Mouse (Mus musculus): ENCODE results near the gene Clcnka. TPM values are rescaled to one million over a fixed set of nuclear protein-coding genes. Genes with fewer than 3 reads are reported as not detected.

The Clcnka gene
- polyA plus RNA-seq, 1 experiment from 2014 or later: 0.19 TPM

DNA sequence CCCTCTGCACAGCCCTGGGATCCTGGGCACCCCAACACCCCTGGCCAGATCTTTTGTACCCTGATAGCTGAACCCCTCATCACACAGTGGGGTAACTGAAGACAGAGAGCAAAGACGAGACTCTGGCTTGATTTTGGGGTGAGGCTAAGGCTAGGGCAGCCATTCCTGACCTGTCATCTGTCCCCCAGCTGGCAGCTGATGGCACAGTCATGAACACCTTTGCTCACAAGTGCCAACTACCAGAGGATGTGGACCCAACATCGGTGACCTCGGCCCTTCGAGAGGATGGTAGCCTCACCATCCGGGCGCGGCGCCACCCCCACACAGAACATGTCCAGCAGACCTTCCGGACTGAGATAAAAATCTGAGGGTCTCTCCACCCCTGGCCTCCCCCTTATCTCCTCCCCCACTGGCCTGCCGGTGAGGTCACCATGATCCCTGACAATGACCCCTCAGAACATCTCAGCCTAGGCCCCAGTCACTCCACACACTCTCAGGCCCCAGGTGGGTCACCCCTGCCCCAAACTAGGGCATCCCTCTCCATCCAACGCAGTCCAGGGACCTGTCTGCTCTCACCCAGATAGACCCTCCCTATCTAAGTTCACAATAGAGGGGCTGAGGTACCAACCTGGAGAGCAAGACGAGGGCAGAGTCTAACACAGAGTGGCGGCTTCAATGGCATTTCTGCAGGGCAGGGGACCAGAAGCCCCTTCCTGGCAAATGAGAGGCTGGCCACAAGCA is 25.3 kb upstream of the Clcnka start:
- Histone ChIP-seq H3K9ac (ENCODE audit: low read depth, low read length) (no peak overlapping the region), H3K36me3 (ENCODE audit: control insufficient read depth, insufficient read depth, low read length) (no peaks in the 10 kb centered on the region), H3K4me3 (ENCODE audit: low read depth, low read length) (no peak overlapping the region), H3K27me3 (replicated peaks; ENCODE audit: control insufficient read depth, insufficient read depth, low read length) (peaks cover 21% of the 10 kb centered on the region), H3K4me1 (replicated peaks; ENCODE audit: control insufficient read depth, insufficient read depth, low read length) (peaks cover 15% of the 10 kb centered on the region), H3K9me3 (ENCODE audit: control insufficient read depth, low read length) (no peaks in the 10 kb centered on the region), H3K27ac (ENCODE audit: low read depth, low read length) (no peak overlapping the region), H3K4me2 (no peak overlapping the region)
- DNase-seq (ENCODE audit: low spot score) (no peak), ATAC-seq (replicated peaks; ENCODE audit: low FRiP score) (no peak)
- WGBS: 78% methylated on average over 13 of the region's 13 CpGs

DNA sequence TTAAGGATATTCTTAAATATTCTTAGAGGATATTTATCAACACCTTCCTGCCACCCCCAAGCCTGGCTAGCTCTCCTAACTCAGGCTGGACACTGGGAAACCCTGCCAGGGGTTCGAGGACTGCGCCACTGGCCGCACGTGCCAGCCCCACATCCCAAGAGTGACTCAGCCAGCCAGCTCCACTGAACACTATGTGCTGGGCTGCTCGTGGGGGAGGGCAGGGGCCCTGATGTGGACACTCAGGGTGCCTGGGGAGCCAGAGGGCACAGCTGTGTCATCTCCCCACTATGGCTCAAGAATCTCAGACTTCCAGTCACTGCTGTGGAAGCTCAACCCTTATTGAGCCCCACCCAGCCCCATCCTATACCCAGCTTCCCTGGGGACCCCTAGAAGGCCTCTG is 24.8 kb upstream of the Clcnka start:
- H3K36me3 ChIP-seq (ENCODE audit: control insufficient read depth, insufficient read depth, low read length): no peaks in the 10 kb centered on the region
- H3K4me2 ChIP-seq: no peak overlapping the region
- DNase-seq (ENCODE audit: low spot score): no peak
- no peaks in the 10 kb centered on the region for H3K9me3 ChIP-seq (ENCODE audit: control insufficient read depth, low read length)
- H3K4me3 ChIP-seq (ENCODE audit: low read depth, low read length): no peak overlapping the region
- H3K27ac ChIP-seq (ENCODE audit: low read depth, low read length): no peak overlapping the region
- peaks cover 15% of the 10 kb centered on the region for H3K4me1 ChIP-seq (replicated peaks; ENCODE audit: control insufficient read depth, insufficient read depth, low read length)
- no peak for ATAC-seq (replicated peaks; ENCODE audit: low FRiP score)
- 80% methylated on average over 5 of the region's 5 CpGs for WGBS
- peaks cover 21% of the 10 kb centered on the region for H3K27me3 ChIP-seq (replicated peaks; ENCODE audit: control insufficient read depth, insufficient read depth, low read length)
- no peak overlapping the region for H3K9ac ChIP-seq (ENCODE audit: low read depth, low read length)

DNA sequence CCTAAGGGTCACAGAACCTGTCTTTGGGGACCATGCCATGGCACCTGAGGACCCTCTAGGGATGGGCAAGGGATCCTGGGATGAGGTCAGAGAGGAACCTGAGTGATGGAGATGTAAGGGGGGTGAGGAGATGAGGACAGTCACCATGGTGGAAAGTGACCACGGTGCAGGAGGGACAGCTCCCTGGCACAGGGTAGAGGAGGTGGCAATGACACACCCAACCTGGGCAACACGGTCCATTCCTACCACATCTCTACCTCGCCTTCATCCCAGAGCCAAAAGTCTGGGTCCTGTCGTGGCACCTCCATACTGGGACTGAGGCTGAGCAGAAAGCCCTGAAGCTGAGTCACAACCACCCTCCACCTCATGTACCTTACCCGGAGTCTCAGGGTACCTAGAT is 24.3 kb upstream of the Clcnka start:
- H3K36me3 ChIP-seq (ENCODE audit: control insufficient read depth, insufficient read depth, low read length): no peaks in the 10 kb centered on the region
- peaks cover 15% of the 10 kb centered on the region for H3K4me1 ChIP-seq (replicated peaks; ENCODE audit: control insufficient read depth, insufficient read depth, low read length)
- H3K4me2 ChIP-seq: no peak overlapping the region
- H3K9ac ChIP-seq (ENCODE audit: low read depth, low read length): no peak overlapping the region
- H3K27ac ChIP-seq (ENCODE audit: low read depth, low read length): no peak overlapping the region
- peaks cover 21% of the 10 kb centered on the region for H3K27me3 ChIP-seq (replicated peaks; ENCODE audit: control insufficient read depth, insufficient read depth, low read length)
- WGBS: 75% methylated on average over 5 of the region's 5 CpGs
- no peak overlapping the region for H3K4me3 ChIP-seq (ENCODE audit: low read depth, low read length)
- ATAC-seq (replicated peaks; ENCODE audit: low FRiP score) (no peak), DNase-seq (ENCODE audit: low spot score) (no peak)
- H3K9me3 ChIP-seq (ENCODE audit: control insufficient read depth, low read length): no peaks in the 10 kb centered on the region

DNA sequence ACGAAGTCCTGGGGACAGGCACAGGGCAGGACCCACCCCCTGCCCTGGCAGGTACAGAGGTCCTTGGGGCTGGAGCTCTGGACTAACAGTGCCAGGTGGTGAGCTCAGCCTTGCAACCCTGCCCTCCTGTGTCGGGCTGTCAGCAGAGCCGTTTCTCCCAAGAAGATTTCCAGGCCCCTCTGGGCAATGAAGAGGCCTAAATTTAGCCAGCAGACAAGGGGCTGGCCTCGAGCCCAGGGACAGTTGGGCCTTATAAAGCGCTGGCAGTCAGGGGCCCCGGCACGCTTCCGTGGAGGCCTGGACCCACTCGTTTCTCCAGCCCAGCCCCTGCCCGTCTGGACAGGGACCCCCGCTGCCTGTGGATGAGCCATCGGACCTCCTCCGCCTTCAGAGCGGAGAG is 22.9 kb upstream of the Clcnka start:
- ATAC-seq (replicated peaks; ENCODE audit: low FRiP score): no peak
- no peaks in the 10 kb centered on the region for H3K36me3 ChIP-seq (ENCODE audit: control insufficient read depth, insufficient read depth, low read length)
- 64% methylated on average over 14 of the region's 14 CpGs for WGBS
- no peak overlapping the region for H3K9ac ChIP-seq (ENCODE audit: low read depth, low read length)
- no peaks in the 10 kb centered on the region for H3K9me3 ChIP-seq (ENCODE audit: control insufficient read depth, low read length)
- H3K27ac ChIP-seq (ENCODE audit: low read depth, low read length): no peak overlapping the region
- no peak for DNase-seq (ENCODE audit: low spot score)
- no peak overlapping the region for H3K4me2 ChIP-seq
- peaks cover 22% of the 10 kb centered on the region for H3K27me3 ChIP-seq (replicated peaks; ENCODE audit: control insufficient read depth, insufficient read depth, low read length)
- H3K4me1 ChIP-seq (replicated peaks; ENCODE audit: control insufficient read depth, insufficient read depth, low read length): peaks cover 15% of the 10 kb centered on the region
- H3K4me3 ChIP-seq (ENCODE audit: low read depth, low read length): no peak overlapping the region

DNA sequence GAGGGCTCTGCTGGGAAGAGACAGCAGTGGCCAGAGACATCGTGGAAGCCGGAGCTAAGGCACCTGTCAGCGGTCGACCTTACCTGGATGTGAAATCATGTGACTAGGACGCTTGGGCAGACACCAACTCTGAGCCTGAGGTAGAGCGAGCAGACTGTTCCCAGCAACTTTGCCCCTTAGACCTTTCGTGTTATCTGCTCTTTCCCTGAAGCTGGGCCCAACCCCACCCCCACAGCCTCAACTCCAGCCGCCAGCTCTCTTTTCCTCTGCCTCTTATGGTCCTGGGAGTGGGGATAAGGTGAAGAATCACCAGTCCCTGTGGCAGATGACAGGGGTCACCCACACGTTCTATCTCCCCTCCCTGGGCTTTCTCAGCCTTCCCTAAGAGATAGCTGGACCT is 22.4 kb upstream of the Clcnka start:
- Histone ChIP-seq H3K27me3 (replicated peaks; ENCODE audit: control insufficient read depth, insufficient read depth, low read length) (peaks cover 19% of the 10 kb centered on the region), H3K36me3 (ENCODE audit: control insufficient read depth, insufficient read depth, low read length) (no peaks in the 10 kb centered on the region), H3K4me3 (ENCODE audit: low read depth, low read length) (no peak overlapping the region), H3K9ac (ENCODE audit: low read depth, low read length) (no peak overlapping the region), H3K9me3 (ENCODE audit: control insufficient read depth, low read length) (no peaks in the 10 kb centered on the region), H3K4me1 (replicated peaks; ENCODE audit: control insufficient read depth, insufficient read depth, low read length) (peaks cover 15% of the 10 kb centered on the region), H3K4me2 (no peak overlapping the region), H3K27ac (ENCODE audit: low read depth, low read length) (no peak overlapping the region)
- ATAC-seq (replicated peaks; ENCODE audit: low FRiP score) (no peak), DNase-seq (ENCODE audit: low spot score) (no peak)
- 41% methylated on average over 9 of the region's 9 CpGs for WGBS

DNA sequence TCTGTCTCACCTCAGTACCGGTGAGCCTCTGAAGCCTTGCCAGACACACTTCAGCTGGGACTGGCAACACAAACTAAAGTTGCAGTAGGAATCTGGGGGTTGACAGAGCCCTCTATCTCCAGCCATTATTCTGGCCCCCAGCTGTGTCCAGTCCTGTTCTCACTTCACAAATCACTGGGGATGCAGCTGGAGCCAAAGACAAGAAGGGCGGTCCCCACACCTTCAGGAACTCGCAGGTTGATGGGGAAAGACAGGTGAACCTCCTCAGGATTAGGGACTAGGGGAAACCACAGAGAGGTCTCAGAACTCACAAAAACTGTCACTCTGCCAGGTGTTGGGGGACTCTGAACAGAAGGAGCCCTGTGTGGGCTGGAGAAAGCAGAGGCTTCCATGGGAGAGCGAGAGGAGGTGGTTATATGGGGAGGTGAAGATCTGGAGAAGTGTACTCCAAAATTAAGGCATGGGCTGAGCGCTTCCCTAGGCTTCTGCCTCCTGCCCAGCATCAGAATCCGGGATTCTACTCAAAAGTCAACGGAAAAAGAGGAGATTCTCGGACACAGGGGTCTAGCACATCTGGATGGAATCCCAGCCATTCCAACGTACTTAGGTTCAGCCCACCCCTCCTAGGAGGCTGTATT is 21.8 kb upstream of the Clcnka start, which contains the start of gene Hspb7:
TSS of gene Hspb7 (plus strand) at position 588 of the 638 bp plus-strand sequence.
- peaks cover 15% of the 10 kb centered on the region for H3K4me1 ChIP-seq (replicated peaks; ENCODE audit: control insufficient read depth, insufficient read depth, low read length)
- H3K9ac ChIP-seq (ENCODE audit: low read depth, low read length): no peak within 1 kb of the TSS

DNA sequence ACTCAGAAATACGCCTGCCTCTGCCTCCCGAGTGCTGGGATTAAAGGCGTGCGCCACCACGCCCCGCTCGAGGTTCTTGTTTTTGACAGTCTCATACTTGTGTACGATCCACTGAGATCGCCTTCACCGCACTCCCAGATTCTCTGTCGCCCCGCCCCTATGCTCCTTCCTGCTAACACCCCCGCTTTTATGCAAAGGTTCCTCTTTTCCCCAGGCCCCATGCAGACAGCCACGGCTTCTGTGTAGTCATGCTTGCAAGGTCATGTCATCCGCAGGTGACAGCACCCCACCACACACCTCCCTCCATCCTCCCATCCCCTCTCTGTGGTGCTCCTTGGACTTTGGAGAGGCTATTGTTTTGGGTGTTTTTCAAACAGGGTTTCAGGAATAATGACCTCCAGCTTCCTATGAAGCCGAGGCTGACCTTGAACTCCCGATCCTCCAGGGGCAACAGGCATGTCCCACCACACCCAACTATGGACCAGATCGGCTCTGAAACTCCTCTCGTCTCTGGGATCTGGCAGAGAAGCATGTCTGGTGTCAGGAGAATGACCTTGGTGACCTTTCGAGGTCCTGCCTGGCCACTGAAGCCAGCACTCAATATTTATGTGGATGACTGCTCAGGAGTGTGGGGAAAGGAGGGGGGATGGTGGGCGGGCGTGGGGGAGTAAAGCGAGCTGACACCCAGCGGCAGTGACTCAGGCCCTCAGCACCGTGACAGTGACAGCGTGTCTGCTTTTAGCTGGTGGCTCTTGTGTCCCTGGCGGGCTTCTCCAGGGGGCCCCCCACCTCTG is 21.1 kb upstream of the Clcnka start:
- Histone ChIP-seq H3K9ac (ENCODE audit: low read depth, low read length) (no peak overlapping the region), H3K27ac (ENCODE audit: low read depth, low read length) (no peak overlapping the region), H3K36me3 (ENCODE audit: control insufficient read depth, insufficient read depth, low read length) (no peaks in the 10 kb centered on the region), H3K4me3 (ENCODE audit: low read depth, low read length) (no peak overlapping the region), H3K27me3 (replicated peaks; ENCODE audit: control insufficient read depth, insufficient read depth, low read length) (peaks cover 8% of the 10 kb centered on the region), H3K4me2 (no peak overlapping the region), H3K4me1 (replicated peaks; ENCODE audit: control insufficient read depth, insufficient read depth, low read length) (peaks cover 15% of the 10 kb centered on the region), H3K9me3 (ENCODE audit: control insufficient read depth, low read length) (no peaks in the 10 kb centered on the region)
- 38% methylated on average over 27 of the region's 27 CpGs for WGBS
- ATAC-seq (replicated peaks; ENCODE audit: low FRiP score) (no peak), DNase-seq (ENCODE audit: low spot score) (no peak)

More for the DNA sequence above, 21.8 kb upstream of the Clcnka start, which contains the start of gene Hspb7:
- Histone ChIP-seq H3K4me3 (ENCODE audit: low read depth, low read length) (no peak within 1 kb of the TSS), H3K36me3 (ENCODE audit: control insufficient read depth, insufficient read depth, low read length) (no peaks in the 10 kb centered on the region), H3K4me2 (no peak within 1 kb of the TSS), H3K9me3 (ENCODE audit: control insufficient read depth, low read length) (no peaks in the 10 kb centered on the region), H3K27ac (ENCODE audit: low read depth, low read length) (no peak within 1 kb of the TSS), H3K27me3 (replicated peaks; ENCODE audit: control insufficient read depth, insufficient read depth, low read length) (peaks cover 13% of the 10 kb centered on the region)
- ATAC-seq (replicated peaks; ENCODE audit: low FRiP score) (no peak), DNase-seq (ENCODE audit: low spot score) (no peak)
- 53% methylated on average over 9 of the region's 9 CpGs for WGBS

DNA sequence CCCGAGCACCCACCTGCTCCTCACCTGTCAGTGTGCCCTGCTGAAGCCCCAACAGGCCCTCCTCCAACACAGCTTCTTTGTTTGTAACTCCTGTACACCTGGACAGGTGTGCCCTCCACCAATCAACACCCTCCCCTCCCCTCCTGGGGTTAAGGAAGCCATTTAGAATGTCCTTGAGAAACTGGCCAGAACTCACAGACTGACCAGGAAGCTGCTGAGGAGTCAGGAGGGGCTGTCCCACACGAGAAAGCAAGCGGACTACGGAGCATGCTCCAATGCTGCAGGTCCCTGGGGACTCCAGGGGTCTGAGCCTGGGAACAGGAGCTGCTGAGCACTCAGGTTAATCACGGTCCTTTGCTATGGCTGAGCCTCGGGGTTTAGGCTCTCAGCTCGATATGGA is 17.4 kb upstream of the Clcnka start, which contains the start of gene Clcnkb:
TSS of gene Clcnkb (minus strand) at position 91 of the 400 bp plus-strand sequence.
- no peak within 1 kb of the TSS for H3K27ac ChIP-seq (ENCODE audit: low read depth, low read length)
- WGBS: 59% methylated on average over 7 of the region's 7 CpGs

More for the DNA sequence above, 17.4 kb upstream of the Clcnka start, which contains the start of gene Clcnkb:
- no peaks in the 10 kb centered on the region for H3K36me3 ChIP-seq (ENCODE audit: control insufficient read depth, insufficient read depth, low read length)
- H3K9ac ChIP-seq (ENCODE audit: low read depth, low read length): no peak within 1 kb of the TSS
- peaks cover 11% of the 10 kb centered on the region for H3K4me1 ChIP-seq (replicated peaks; ENCODE audit: control insufficient read depth, insufficient read depth, low read length)
- H3K4me2 ChIP-seq: no peak within 1 kb of the TSS
- no peak; the same call in 1 of the 2 replicates for ATAC-seq (replicated peaks; ENCODE audit: low FRiP score)
- no peaks in the 10 kb centered on the region for H3K9me3 ChIP-seq (ENCODE audit: control insufficient read depth, low read length)
- H3K4me3 ChIP-seq (ENCODE audit: low read depth, low read length): no peak within 1 kb of the TSS
- H3K27me3 ChIP-seq (replicated peaks; ENCODE audit: control insufficient read depth, insufficient read depth, low read length): peaks cover 6% of the 10 kb centered on the region; the same call in 1 of the 2 replicates
- DNase-seq (ENCODE audit: low spot score): no peak
